Mouse (Mus musculus) G1E (cell line): ENCODE measurements around the gene Zbtb45. TPM values are rescaled to one million over a fixed set of nuclear protein-coding genes. Genes with fewer than 3 reads are reported as not detected.
A peak's percentile ranks its signal among the peaks of the same experiment; 100 is the strongest.

Experiments used
- ATAC-seq: 2 replicates; pipeline ENCODE4 v1.8.0; 2016; ENCODE audit warnings: mild to moderate bottlenecking; ENCODE audit not compliant: insufficient number of reproducible peaks, poor library complexity, low FRiP score, severe bottlenecking; ENCODE audit errors: extremely low read depth
- DNase-seq: peaks from one replicate; pipeline ENCODE4 v3.0.0; 2012; ENCODE audit warnings: low spot score
- H3K27me3 ChIP-seq: 2 replicates; pipeline ENCODE4 v1.6.1; 2012; ENCODE audit warnings: mild to moderate bottlenecking, low read length, inconsistent platforms; ENCODE audit not compliant: insufficient read depth
- H3K36me3 ChIP-seq: replicated peaks from 2 replicates; pipeline ENCODE3; 2012; ENCODE audit warnings: mild to moderate bottlenecking, inconsistent platforms
- H3K4me1 ChIP-seq: 2 replicates; pipeline ENCODE4 v1.6.1; 2012; ENCODE audit warnings: low read depth, low read length, inconsistent platforms, mixed read lengths; ENCODE audit not compliant: insufficient read depth
- H3K4me3 ChIP-seq: 2 replicates; pipeline ENCODE4 v1.5.1; 2012; ENCODE audit warnings: low read depth, mild to moderate bottlenecking, inconsistent platforms, low read length, moderate library complexity, mixed read lengths
- H3K9me3 ChIP-seq: replicated peaks from 2 replicates; pipeline ENCODE4 v1.6.1; 2012; ENCODE audit warnings: inconsistent platforms
- CTCF ChIP-seq: IDR thresholded peaks from 2 replicates; pipeline ENCODE4 v1.5.1; 2012; ENCODE audit warnings: low read depth, low read length, inconsistent platforms, mixed read lengths
- GATA1 ChIP-seq: IDR thresholded peaks from 2 replicates; pipeline ENCODE4 v1.6.1; 2012; ENCODE audit warnings: borderline replicate concordance, low read length, inconsistent platforms, mixed read lengths
- GATA2 ChIP-seq: IDR thresholded peaks from 2 replicates; pipeline ENCODE4 v1.6.1; 2012; ENCODE audit warnings: low read depth, low read length, inconsistent platforms, borderline replicate concordance
- POLR2AphosphoS5 ChIP-seq: IDR thresholded peaks from 2 replicates; pipeline ENCODE4 v1.6.1; 2012; ENCODE audit warnings: low read depth, low read length, inconsistent platforms; ENCODE audit not compliant: insufficient replicate concordance
- TAL1 ChIP-seq: conservative IDR thresholded peaks from 2 replicates; pipeline ENCODE4 v1.6.1; 2012; ENCODE audit warnings: low read depth, low read length, inconsistent platforms, mixed read lengths
- polyA plus RNA-seq: library from polyadenylated mRNA; stranded (reverse); fragments of >175 nt; gene quantifications from 2 replicates; pipeline ENCODE4 v1.2.3, GENCODE M21; 2012
- total RNA-seq, 2 experiments: library from RNA; stranded (forward) in 1 of 2; stranded (reverse) in 1 of 2; fragments of 200-1000 nt in 1 of 2; fragments of >200 nt in 1 of 2; fragmentation: Nextera tagmentation in 1 of 2; gene quantifications; 2 replicates each; pipeline ENCODE4 v1.2.3; 2014 to 2017

Zbtb45 gene
- total and polyA plus RNA-seq, 3 experiments = 9.0 to 99.1 (median 9.6) TPM

DNA sequence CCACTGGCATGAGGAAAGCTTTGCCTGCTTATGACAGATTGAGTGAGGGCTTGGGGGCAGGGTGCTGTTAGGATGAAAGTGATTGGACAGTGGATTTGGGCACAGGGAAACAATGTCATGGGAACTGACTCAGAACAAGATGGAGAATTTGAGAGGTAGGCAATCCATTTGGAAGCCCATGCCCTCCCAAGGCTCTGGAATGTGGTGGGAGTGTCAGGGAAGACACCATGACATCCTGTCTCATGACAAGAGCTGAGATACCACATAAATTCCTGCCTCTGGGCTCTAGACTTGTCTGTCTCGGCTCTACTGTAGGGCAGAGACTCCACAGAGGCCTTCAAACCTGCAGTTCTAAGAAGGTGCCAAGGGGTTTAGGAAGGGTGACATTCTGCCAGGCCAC lies 31.4 kb upstream of the Zbtb45 start:
- TF ChIP-seq GATA1 = no peak
- no peak for TF ChIP-seq POLR2AphosphoS5
- TF ChIP-seq TAL1 = no peak
- TF ChIP-seq GATA2 = no peak
- no peak for TF ChIP-seq CTCF
- Histone ChIP-seq H3K9me3 (peaks cover 18% of the 10 kb centered on the region), H3K4me1 (peaks cover 40% of the 10 kb centered on the region), H3K27me3 (peaks cover 12% of the 10 kb centered on the region; the same call in 1 of the 2 replicates), H3K36me3 (peaks cover 30% of the 10 kb centered on the region), H3K4me3 (no peak overlapping the region)
- ATAC-seq (no peak), DNase-seq (no peak)

GRCm38 (mm10) chr7:13039181-13039580 lies 29.3 kb upstream of the Zbtb45 start:
- peaks cover 54% of the 10 kb centered on the region for H3K4me1 ChIP-seq
- no peak for ATAC-seq
- H3K36me3 ChIP-seq = peaks cover 48% of the 10 kb centered on the region
- TF ChIP-seq CTCF (no peak), POLR2AphosphoS5 (no peak), TAL1 (no peak), GATA2 (no peak), GATA1 (no peak)
- peaks cover 10% of the 10 kb centered on the region; the same call in 1 of the 2 replicates for H3K27me3 ChIP-seq
- no peak for DNase-seq
- peaks cover 15% of the 10 kb centered on the region for H3K9me3 ChIP-seq
- peak overlapping the region; percentile 85 for H3K4me3 ChIP-seq

GRCm38 (mm10) chr7:13038621-13039169 lies 28.9 kb upstream of the Zbtb45 start:
- ATAC-seq = 0 out of 2 replicates have a peak, but pooled peaks have one; percentile 8
- Histone ChIP-seq H3K36me3 (peaks cover 48% of the 10 kb centered on the region), H3K9me3 (peaks cover 10% of the 10 kb centered on the region), H3K27me3 (peaks cover 7% of the 10 kb centered on the region; the same call in 1 of the 2 replicates), H3K4me3 (peak overlapping the region; percentile 85), H3K4me1 (peaks cover 57% of the 10 kb centered on the region)
- peak; percentile 13 for DNase-seq
- TF ChIP-seq CTCF (no peak), GATA1 (no peak), POLR2AphosphoS5 (no peak), GATA2 (no peak), TAL1 (no peak)

DNA sequence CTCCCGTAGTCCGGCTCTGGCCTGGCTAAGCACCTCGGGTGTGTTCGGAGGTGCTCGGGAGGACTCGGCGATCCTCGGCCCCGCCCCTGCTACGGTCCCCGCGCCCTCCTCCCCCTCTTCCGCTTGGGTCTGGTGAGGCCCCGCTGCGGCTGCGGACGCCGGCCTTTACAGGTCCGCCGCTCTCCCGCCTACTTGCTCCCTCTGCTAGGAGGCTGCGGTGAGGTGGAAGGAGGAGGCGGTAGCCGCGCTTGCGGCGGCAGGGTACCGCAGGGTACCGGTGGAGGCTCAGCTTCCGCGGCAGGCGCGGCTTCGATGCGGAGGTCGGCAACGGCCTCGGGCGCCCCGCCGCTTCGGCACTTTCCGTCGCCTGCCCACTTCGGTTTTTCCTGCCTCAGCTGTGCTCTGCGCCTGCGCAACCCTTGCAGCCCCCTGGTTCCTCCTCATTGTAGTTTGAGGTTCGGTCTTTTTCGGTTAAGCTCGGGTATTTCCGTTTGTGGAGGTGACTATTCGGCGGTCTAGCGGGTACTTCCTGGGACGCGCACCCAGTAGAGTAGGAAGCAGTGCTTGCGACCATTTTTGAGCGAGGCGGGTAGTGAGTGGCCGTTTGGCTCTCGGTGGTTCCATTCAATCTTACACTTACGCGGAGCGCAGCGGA lies 28.2 kb upstream of the Zbtb45 start, which contains the start of gene Ube2m:
Gene Ube2m (minus strand): TSS at position 375 of the 655 bp plus-strand sequence.
- Histone ChIP-seq H3K9me3 (peaks cover 3% of the 10 kb centered on the region), H3K4me3 (peak within 1 kb of the TSS; percentile 85), H3K27me3 (no peaks in the 10 kb centered on the region; the same call in 1 of the 2 replicates), H3K4me1 (peaks cover 62% of the 10 kb centered on the region), H3K36me3 (peaks cover 48% of the 10 kb centered on the region)
- TF ChIP-seq POLR2AphosphoS5 = 0 out of 2 replicates have a peak, but pooled peaks have one; percentile 40
- no peak for TF ChIP-seq GATA2
- TF ChIP-seq TAL1 = no peak
- DNase-seq = peak; percentile 92
- peak; percentile 52 for ATAC-seq

- TF ChIP-seq GATA2 (no peak), TAL1 (no peak), POLR2AphosphoS5 (no peak), GATA1 (no peak), CTCF (no peak)
- peak; percentile 16 for DNase-seq
- Histone ChIP-seq H3K9me3 (no peaks in the 10 kb centered on the region), H3K27me3 (no peaks in the 10 kb centered on the region), H3K36me3 (peaks cover 55% of the 10 kb centered on the region), H3K4me3 (peak overlapping the region; percentile 85), H3K4me1 (peaks cover 68% of the 10 kb centered on the region)
- no peak for ATAC-seq
These were observed 27.5 kb upstream of the Zbtb45 start for GRCm38 (mm10) chr7:13037366-13037765.

GRCm38 (mm10) chr7:13036806-13037205 lies 27.0 kb upstream of the Zbtb45 start:
- DNase-seq = no peak
- TF ChIP-seq CTCF (no peak), GATA2 (no peak), GATA1 (no peak)
- Histone ChIP-seq H3K27me3 (no peaks in the 10 kb centered on the region), H3K4me1 (peaks cover 73% of the 10 kb centered on the region), H3K4me3 (peak overlapping the region; percentile 85), H3K9me3 (no peaks in the 10 kb centered on the region), H3K36me3 (peaks cover 60% of the 10 kb centered on the region)
- ATAC-seq = no peak
